Mouse (Mus musculus): ENCODE measurements at regions not wholly inside any gene's neighbourhood (a gene's known extent, or its start where the extent isn't known, plus 50 kb on each side); places are given as distances from the start of the nearest gene placed in this dataset.

DNA sequence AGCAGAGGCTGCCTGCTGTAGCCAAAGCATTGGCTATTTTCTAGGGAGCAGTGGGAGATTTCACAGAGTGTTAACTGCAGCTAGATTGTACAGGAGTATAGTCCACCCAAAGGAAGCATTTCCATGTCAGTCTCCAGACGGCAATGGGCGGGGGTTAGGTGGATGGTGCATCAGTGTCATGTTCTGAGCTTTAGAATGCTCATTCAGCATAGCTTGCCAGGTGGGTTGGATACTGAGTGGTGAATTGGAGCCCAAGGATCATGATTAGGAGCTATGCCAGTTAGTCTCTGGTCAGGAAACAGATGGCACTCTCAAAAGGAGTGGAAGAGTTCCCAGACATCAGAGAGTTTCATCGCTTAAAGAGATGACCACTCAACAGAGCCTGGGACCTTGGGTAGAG is 53.5 kb upstream of the H2al1a start:
- TF ChIP-seq CTCF (IDR thresholded peaks at IDR 0.05; ENCODE audit: low read depth, low read length) (no peak), POLR2A (IDR thresholded peaks at IDR 0.05; ENCODE audit: insufficient read depth, low read length) (no peak), EP300 (IDR thresholded peaks at IDR 0.05; ENCODE audit: insufficient read depth, low read depth, low read length) (no peak)
